Mouse (Mus musculus): ENCODE results near the gene Nalcn. TPM values are rescaled to one million over a fixed set of nuclear protein-coding genes. Genes with fewer than 3 reads are reported as not detected.
A peak's percentile ranks its signal among the peaks of the same experiment; 100 is the strongest.

The Nalcn gene
- total RNA-seq, 2 experiments from 2014 or later: 0.15 to 0.47 TPM

DNA sequence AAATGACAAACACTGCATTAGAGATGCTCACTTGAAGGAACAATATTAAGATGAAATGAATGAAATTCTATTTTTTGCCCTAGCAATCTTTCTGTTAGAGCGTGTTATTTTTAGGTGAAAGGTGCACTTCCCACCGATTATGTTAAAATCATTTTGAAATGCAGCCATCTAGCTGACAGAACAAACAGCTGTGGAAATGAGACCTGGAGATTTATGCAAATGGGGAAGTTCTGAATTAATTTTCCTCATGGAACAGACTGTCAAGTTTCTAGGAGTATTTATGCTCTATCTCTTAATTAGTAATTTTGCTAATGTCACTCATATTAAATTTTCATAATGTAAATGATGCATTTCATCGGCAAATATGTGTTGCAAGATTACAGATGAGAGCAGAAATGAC, 191.4 kb downstream of the Nalcn start:
- no peak overlapping the region for H3K4me3 ChIP-seq
- H3K27ac ChIP-seq: no peak overlapping the region
- no peak for TF ChIP-seq CTCF (IDR thresholded peaks at IDR 0.05)
- intact Hi-C loops (cut with DNase I): no loop called here
- DNase-seq: no peak

DNA sequence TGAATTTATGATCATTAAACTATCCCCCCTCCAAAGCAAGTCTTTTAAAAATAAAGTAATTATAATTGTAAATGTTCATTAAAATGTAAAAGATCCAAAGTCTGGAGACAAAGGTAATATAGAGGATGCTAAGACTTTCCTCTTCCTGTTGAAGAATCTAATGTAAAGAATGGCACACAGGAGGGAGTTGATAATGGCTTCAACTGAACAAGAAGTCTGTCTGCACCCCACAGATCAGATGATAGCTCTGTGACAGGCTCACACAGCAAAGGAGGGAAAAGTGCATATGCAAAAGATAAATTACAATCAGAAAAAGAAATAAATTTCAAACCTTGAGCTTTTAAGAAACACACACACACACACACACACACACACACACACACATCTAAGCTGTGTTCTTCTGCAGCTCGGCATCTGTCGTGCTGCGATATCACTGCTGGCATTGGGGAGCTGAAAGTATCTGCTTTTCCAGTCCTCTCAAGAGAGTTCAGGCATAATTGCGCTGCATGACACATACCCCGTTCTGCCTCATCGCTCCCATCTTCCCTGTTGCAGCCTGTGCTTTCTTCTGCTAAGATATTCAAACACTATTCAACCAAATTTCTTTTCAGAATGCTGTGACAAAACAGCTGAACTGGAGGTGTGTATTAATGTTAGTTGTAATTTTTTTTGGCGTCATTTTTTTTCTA, 250.6 kb downstream of the Nalcn start:
- intact Hi-C loops (cut with DNase I): no loop called here
- DNase-seq: no peak
- H3K27ac ChIP-seq: no peak overlapping the region
- no peak overlapping the region for H3K4me3 ChIP-seq
- TF ChIP-seq CTCF (IDR thresholded peaks at IDR 0.05): no peak

GRCm38 (mm10) chr14:123371522-123371921, 255.4 kb downstream of the Nalcn start:
- DNase-seq: no peak
- Histone ChIP-seq H3K27ac (no peak overlapping the region), H3K4me3 (no peak overlapping the region)
- intact Hi-C loops (cut with DNase I): no loop called here
- TF ChIP-seq CTCF (IDR thresholded peaks at IDR 0.05): peak; percentile 66

GRCm38 (mm10) chr14:123359691-123360090, 267.3 kb downstream of the Nalcn start:
- H3K4me3 ChIP-seq: no peak overlapping the region
- intact Hi-C loops (cut with DNase I): no loop called here
- H3K27ac ChIP-seq: no peak overlapping the region
- no peak for DNase-seq
- TF ChIP-seq CTCF (IDR thresholded peaks at IDR 0.05): no peak

DNA sequence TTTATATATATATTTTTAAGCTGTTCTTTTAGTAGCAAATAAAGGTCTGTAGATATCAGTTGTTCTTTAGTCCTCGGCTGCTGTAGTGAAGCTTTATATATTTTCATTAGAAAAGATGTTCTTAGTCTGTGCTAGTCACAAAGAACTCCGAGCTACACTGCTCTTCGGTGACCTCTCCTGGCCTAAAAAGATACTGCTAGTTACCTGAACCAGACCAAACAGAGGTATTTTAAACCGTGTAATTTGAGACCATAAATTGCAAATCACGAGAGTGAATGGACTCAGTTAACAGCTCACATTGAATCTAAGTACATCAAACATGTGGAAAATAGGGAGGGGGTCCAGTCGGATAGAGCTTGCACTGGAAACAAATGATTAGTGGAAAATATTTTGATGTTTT, 274.0 kb downstream of the Nalcn start:
- no peak overlapping the region for H3K27ac ChIP-seq
- intact Hi-C loops (cut with DNase I): no loop called here
- peak; percentile 51 for TF ChIP-seq CTCF (IDR thresholded peaks at IDR 0.05)
- no peak overlapping the region for H3K4me3 ChIP-seq
- no peak for DNase-seq

DNA sequence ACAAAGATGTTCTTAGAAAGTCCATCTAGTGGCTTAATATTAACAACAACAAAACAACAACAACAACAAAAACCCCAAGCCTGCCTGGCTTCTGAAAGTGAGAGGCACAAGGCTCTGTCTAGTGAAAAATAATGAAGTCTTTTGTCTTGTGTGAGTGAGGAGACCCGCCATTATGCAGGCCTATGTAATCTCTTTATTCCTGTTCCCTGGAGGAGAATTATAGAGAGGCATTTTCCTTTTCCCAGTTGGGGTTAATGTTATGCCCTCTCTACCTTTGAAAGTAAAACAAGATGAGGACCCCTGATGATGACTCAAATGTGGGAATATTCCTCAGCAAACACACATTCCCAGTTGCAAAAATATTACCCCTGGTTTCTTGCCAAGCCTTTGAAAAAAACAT, 295.1 kb downstream of the Nalcn start:
- intact Hi-C loops (cut with DNase I): no loop called here
- Histone ChIP-seq H3K4me3 (no peak overlapping the region), H3K27ac (no peak overlapping the region)
- DNase-seq: no peak
- TF ChIP-seq CTCF (IDR thresholded peaks at IDR 0.05): no peak

GRCm38 (mm10) chr14:123314369-123314768, 312.6 kb downstream of the Nalcn start:
- no peak overlapping the region for H3K27ac ChIP-seq
- peak; percentile 49 for TF ChIP-seq CTCF (IDR thresholded peaks at IDR 0.05)
- intact Hi-C loops (cut with DNase I): no loop called here
- H3K4me3 ChIP-seq: no peak overlapping the region
- no peak for DNase-seq

DNA sequence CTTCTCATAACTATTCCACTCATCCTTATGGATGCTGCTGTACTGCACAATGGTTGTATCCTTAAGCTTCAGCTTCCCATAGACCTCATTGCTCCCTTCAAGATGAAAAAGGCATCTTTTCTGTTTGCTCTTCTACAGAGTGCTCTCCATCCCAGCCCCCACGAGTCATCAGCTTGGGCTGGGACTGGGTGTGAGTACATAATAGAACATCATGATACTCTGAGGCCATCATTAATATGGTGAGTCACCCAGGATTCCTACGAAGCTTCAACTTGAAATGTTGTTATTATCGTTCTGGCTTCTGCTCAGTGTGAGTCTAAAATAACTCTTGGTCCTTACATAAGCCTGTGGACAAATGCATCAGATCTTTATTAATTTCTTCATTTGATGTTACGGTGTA, 314.6 kb downstream of the Nalcn start:
- DNase-seq: no peak
- intact Hi-C loops (cut with DNase I): no loop called here
- H3K4me3 ChIP-seq: no peak overlapping the region
- H3K27ac ChIP-seq: no peak overlapping the region
- TF ChIP-seq CTCF (IDR thresholded peaks at IDR 0.05): no peak

- H3K4me3 ChIP-seq: no peak overlapping the region
- DNase-seq: no peak
- intact Hi-C loops (cut with DNase I): no loop called here
- H3K27ac ChIP-seq: no peak overlapping the region
- TF ChIP-seq CTCF (IDR thresholded peaks at IDR 0.05): no peak
Measured at GRCm38 (mm10) chr14:123296068-123296467, 330.9 kb downstream of the Nalcn start.

DNA sequence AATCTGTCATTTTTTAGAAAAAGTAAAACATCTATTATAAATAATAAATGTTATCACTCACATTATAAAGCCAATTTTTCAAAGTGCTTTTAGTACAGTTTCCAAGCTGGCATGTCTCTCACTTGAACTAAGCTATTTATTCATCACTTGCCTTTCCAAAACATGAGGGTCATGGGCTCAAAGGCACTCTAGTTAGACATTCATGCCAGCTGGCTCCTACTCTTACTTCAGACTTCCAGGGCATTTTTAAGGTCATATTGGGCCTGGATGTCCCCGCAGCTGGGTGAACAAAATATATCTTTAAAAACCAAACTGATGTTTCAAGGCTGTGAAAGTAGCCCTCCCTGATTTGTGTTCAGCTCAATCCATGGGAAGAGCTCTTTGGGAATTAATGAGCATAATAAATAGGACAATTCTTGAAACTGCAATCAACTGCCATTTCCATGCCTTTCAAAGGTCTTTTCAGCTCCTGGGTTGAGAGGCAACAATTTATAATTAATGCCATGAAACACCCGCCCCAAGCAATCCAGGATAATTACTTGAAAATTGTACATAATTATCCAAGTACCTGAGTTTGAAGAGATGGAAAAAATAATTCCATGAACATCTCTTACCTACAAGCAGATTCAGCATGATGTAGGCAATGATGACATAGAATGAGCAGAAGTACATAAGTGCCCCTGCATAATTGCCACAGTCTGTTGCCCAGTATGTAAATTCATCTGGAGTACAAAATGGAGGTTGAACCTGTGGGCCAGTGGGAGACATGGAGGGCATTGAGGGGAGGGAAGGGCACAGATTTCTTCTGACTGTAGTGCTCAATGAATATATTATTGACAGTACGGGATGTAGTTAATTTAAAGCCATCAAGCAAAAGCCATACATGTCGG, 335.6 kb downstream of the Nalcn start:
- Histone ChIP-seq H3K27ac (no peak overlapping the region), H3K4me3 (no peak overlapping the region)
- no peak for TF ChIP-seq CTCF (IDR thresholded peaks at IDR 0.05)
- DNase-seq: no peak
- intact Hi-C loops (cut with DNase I): no loop called here

GRCm38 (mm10) chr14:123282165-123282564, 344.8 kb downstream of the Nalcn start:
- DNase-seq: no peak
- no peak for TF ChIP-seq CTCF (IDR thresholded peaks at IDR 0.05)
- Histone ChIP-seq H3K4me3 (no peak overlapping the region), H3K27ac (no peak overlapping the region)
- intact Hi-C loops (cut with DNase I): no loop called here

DNA sequence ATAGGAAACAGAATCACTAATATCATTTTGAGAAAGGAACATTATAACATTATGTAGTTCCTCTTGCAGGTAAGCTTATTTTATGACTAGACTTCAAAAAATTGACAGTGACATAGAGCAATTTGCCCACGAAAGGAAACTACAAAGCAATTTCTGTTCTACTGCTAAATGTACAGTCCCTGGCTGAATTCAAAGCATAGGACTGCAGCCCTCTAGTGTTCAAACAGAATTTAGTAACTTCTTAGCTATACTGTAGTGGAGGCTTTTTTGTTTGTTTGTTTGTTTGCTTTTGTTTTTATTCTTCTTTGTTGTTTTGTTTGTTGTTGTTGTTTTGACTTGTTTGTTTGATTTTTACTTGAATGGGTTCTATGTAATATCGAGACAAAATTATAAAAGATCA, 354.8 kb downstream of the Nalcn start:
- TF ChIP-seq CTCF (IDR thresholded peaks at IDR 0.05): peak; percentile 9; the same call in 1 of the 2 replicates
- DNase-seq: no peak
- intact Hi-C loops (cut with DNase I): no loop called here
- Histone ChIP-seq H3K4me3 (no peak overlapping the region), H3K27ac (no peak overlapping the region)

GRCm38 (mm10) chr14:123240738-123241137, 386.2 kb downstream of the Nalcn start:
- intact Hi-C loops (cut with DNase I): loop anchor here (2.0 kb wide), 1 partner anchor 288 kb away; no protein-coding TSS in a partner anchor
- H3K4me3 ChIP-seq: no peak overlapping the region
- H3K27ac ChIP-seq: no peak overlapping the region
- DNase-seq: no peak
- no peak for TF ChIP-seq CTCF (IDR thresholded peaks at IDR 0.05)

Measured in gastrocnemius, adult 2 months (tissue).